Mouse (Mus musculus): ENCODE measurements at regions not wholly inside any gene's neighbourhood (a gene's known extent, or its start where the extent isn't known, plus 50 kb on each side); places are given as distances from the start of the nearest gene placed in this dataset.

DNA sequence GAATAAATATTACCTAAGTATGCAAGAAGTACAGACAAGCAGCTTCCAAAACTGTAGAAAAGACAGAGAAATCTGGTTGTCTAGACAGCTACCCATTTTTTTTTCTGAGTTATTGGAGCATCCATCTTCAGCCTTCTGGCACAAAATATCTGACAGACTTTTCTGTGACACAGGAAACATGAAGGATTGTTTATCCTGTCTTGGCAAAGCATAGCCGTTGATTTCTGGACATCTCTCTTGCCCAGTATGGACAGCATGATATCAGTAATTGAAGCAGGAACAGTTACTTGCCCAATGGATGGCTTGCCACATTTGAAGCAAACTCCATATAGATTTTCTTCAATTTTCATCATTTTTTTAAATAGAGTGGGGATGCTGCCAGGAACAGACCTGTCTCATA lies 96.1 kb upstream of the Naaladl2 start:
- DNase-seq (ENCODE audit: extremely low spot score, low read depth, low spot score) = no peak

DNA sequence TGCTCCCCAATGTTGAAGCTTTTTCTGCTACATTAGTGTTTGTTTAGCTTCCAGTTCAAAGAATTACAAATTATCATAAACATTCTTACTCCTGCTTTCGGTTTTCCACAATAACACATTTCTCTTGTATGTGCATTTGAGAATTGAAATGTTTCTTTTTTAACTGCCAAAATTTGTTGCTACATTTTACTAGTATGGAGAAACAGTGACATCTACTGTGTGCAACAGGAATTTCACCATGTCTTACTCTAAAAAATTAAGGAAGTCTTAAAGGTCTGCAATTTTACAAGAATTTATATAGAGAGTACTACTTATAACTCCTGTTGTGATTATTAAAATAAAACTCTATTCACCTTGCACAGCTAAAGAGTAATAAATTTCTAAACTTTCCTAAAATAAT lies 76.5 kb upstream of the Naaladl2 start:
- peak; percentile 12 for DNase-seq (ENCODE audit: extremely low spot score, low read depth, low spot score)

DNA sequence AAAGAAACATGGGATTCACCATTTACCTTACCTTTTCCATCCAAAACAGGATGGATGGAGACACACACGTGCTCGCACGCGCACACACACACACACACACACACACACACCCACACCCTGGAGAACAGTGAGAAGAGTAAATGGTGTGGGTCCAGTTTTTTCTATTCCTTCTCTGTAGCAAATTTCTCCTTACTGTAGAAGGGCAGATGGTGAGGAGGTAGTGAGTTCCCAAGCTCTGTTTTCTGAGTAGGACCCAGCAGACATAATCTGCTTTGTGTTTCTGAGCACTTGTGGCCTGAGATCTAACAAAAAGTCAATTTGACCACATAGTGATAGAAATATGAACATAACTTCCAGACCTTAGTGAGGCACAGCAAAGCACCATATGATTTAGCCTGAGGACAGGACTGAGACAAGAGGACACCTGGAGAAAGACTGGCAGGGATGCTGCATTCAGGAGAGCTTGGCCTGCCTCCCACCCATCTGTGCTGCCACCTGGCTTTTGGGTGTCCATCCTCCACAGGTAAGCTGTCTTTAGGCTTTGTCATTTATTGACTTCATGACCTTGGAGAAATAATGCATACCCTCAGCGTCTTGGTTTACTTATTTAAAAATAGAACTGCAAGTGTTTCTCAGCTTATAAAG lies 64.1 kb upstream of the Naaladl2 start:
- DNase-seq (ENCODE audit: extremely low spot score, low read depth, low spot score) = no peak

Data from hindlimb bud, embryonic 11.5 days (tissue).